Mouse (Mus musculus): ENCODE data around the gene Gdap1l1.

DNA sequence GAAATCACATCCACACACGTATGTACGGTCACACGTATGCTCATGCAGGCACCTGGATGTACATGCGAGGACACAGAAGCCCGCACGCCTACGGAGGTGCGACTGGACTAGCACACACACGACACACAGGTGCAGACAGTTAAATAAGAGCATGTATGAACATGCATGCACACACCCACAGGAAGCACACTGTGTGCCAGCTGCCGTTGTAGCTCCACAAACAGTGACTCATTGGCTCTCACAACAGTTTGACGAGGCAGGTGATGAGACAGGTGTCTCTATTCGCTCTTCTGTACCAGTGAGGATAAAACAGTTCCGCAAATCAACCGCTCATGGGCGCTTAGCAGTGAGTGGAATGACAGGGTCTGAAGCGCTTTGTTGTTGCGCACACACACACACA, 52.4 kb downstream of the Gdap1l1 start:
- TF ChIP-seq POLR2A (IDR thresholded peaks at IDR 0.05; ENCODE audit: insufficient read depth, low read depth, low read length) (no peak), CTCF (IDR thresholded peaks at IDR 0.05) (no peak)

All from heart, adult 2 months (tissue).